Mouse (Mus musculus) kidney, embryonic 16.5 days (tissue): ENCODE results near the gene Abhd14a. TPM values are rescaled to one million over a fixed set of nuclear protein-coding genes. Genes with fewer than 3 reads are reported as not detected.
A peak's percentile ranks its signal among the peaks of the same experiment; 100 is the strongest.

Experiments used
- ATAC-seq: fragments of 200-750 bp; cut with Nextera tagmentation; 2 replicates; pipeline ENCODE4 v1.8.0; 2017; ENCODE audit warnings: moderate TSS enrichment; ENCODE audit not compliant: low FRiP score, low TSS enrichment
- H3K27ac ChIP-seq: fragments of 300-500 bp; sonication (generic); 2 replicates; pipeline ENCODE4 v1.5.1; 2014; ENCODE audit warnings: low read length
- H3K27me3 ChIP-seq: fragments of 300-500 bp; sonication (generic); 2 replicates; pipeline ENCODE4 v1.6.1; 2014; ENCODE audit warnings: low read length, control low read depth, mixed read lengths; ENCODE audit not compliant: insufficient read depth
- H3K36me3 ChIP-seq: fragments of 300-500 bp; sonication (generic); 2 replicates; pipeline ENCODE4 v1.6.1; 2014; ENCODE audit warnings: low read length, control low read depth, mixed read lengths; ENCODE audit not compliant: insufficient read depth
- H3K4me1 ChIP-seq: fragments of 300-500 bp; sonication (generic); 2 replicates; pipeline ENCODE4 v1.6.1; 2014; ENCODE audit warnings: low read length, control low read depth, mixed read lengths; ENCODE audit not compliant: insufficient read depth
- H3K4me2 ChIP-seq: fragments of 300-500 bp; sonication (generic); replicated peaks from 2 replicates; pipeline ENCODE4 v1.6.1; 2014; ENCODE audit warnings: low read depth, low read length
- H3K4me3 ChIP-seq: fragments of 300-500 bp; sonication (generic); 2 replicates; pipeline ENCODE4 v1.5.1; 2014; ENCODE audit warnings: mild to moderate bottlenecking, low read length
- H3K9ac ChIP-seq: fragments of 300-500 bp; sonication (generic); replicated peaks from 2 replicates; pipeline ENCODE4 v1.6.1; 2014; ENCODE audit warnings: low read length
- H3K9me3 ChIP-seq: fragments of 300-500 bp; sonication (generic); 2 replicates; pipeline ENCODE4 v1.6.1; 2016; ENCODE audit warnings: low read length, control low read depth
- WGBS: fragments of 180-500 bp; shearing (Covaris S2); extraction: QIAGEN DNeasy Blood & Tissue Kit; methylation state at CpG from one replicate; pipeline ENCODE4 v1.1.7; 2014; 5-methylcytosine and 5-hydroxymethylcytosine counted together
- polyA plus RNA-seq: library from polyadenylated mRNA; unstranded; fragments of >200 nt; fragmentation: Nextera tagmentation; extraction: Ambion mirVana; gene quantifications from 2 replicates; pipeline ENCODE4 v1.2.1, GENCODE M21; 2015

The Abhd14a gene
- polyA plus RNA-seq, 1 experiment from 2014 or later: 70.3 TPM

DNA sequence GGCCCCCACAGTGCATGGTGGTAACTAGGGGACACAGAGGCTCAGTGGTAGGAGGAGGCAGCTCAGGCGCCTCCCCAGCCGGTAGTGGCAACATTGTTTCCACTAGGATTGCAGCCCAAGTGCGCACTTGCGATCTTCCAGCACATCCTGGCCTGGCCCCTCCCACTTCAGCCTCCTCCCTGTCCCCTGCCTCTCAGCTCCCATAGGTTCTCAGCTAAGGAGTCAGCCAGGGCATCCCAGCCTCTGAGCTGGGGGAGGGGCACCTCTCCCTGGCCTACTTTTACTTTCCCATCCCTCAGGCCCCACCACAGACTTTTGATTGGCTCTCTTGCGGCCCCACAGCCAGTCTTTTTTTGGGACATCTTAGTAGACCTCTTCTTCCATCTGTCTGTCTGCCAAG, 24.4 kb upstream of the Abhd14a start:
- Histone ChIP-seq H3K4me1 (peaks cover 34% of the 10 kb centered on the region), H3K4me3 (peak overlapping the region; percentile 21; the same call in 1 of the 2 replicates), H3K9me3 (no peaks in the 10 kb centered on the region), H3K27ac (0 out of 2 replicates have a peak overlapping the region, but pooled peaks have one; percentile 13), H3K9ac (no peak overlapping the region; the same call in 1 of the 2 replicates), H3K4me2 (peak overlapping the region; percentile 41), H3K36me3 (no peaks in the 10 kb centered on the region), H3K27me3 (no peaks in the 10 kb centered on the region)
- 0 out of 2 replicates have a peak, but pooled peaks have one; percentile 5 for ATAC-seq
- 19% methylated on average over 5 of the region's 5 CpGs for WGBS

DNA sequence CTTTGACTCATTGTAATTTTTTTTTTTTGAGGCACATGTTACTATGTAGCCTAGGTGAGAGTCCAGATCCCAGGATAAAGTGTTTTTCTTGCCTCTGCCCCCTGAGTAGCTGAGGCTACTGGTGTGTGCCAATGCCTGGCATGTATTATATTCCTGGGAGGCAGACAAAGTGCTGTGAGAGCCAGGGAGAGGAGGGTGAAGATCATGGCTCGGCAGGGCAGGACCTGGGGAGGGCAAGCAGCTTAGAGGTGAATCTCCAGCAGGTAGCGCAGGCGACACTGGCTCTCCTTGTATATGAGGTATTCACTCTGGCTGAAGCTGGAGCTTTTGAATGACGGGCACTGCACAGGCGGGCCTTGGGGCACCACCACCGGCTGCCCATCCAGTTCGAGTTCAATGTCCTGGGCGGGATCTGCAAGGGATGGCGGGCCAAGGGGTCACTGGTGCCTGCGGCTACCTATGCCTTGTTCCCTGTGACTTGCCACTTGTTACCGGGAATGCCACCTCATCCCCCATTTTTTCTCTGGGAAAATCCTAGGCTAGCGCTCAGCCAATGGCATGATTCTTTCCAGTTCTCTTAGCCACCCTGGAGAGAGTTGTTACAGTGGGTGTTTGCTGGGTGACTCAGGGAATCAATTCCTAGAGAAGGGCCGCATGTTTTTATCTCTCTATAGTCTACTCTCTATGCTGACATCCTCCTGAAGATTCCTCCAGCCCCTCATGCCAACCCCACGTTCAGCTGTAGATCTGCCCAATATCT, 23.7 kb upstream of the Abhd14a start:
- 70% methylated on average over 14 of the region's 14 CpGs for WGBS
- H3K27me3 ChIP-seq: no peaks in the 10 kb centered on the region
- H3K9ac ChIP-seq: no peak overlapping the region; the same call in 1 of the 2 replicates
- no peak for ATAC-seq
- H3K4me2 ChIP-seq: peak overlapping the region; percentile 41
- no peaks in the 10 kb centered on the region for H3K9me3 ChIP-seq
- no peaks in the 10 kb centered on the region for H3K36me3 ChIP-seq
- H3K27ac ChIP-seq: no peak overlapping the region
- peaks cover 31% of the 10 kb centered on the region for H3K4me1 ChIP-seq
- 0 out of 2 replicates have a peak overlapping the region, but pooled peaks have one; percentile 21 for H3K4me3 ChIP-seq

DNA sequence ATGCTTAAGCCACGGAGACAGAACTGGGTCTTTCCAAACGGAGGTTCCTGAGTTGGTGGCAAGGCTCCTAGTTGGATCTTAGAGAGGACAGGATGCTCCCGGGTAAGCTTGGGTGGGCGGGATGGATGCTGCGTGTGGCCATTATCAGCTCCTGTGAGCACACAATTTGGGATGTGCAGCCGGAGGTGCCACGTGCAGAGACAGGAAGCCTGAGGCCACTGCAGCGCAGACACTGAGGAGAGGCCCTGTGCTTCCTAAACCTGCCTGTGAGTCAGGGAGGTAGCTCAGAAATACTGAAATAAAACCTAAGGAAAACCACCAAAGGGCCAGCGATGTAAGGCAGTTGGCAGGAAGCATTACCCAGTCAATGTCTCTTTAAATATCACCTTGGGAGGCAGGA, 22.3 kb upstream of the Abhd14a start:
- Histone ChIP-seq H3K36me3 (no peaks in the 10 kb centered on the region), H3K27ac (no peak overlapping the region), H3K4me1 (peaks cover 28% of the 10 kb centered on the region), H3K4me2 (no peak overlapping the region), H3K9me3 (no peaks in the 10 kb centered on the region), H3K4me3 (no peak overlapping the region), H3K9ac (no peak overlapping the region), H3K27me3 (no peaks in the 10 kb centered on the region)
- ATAC-seq: no peak
- WGBS: 63% methylated on average over 9 of the region's 9 CpGs

DNA sequence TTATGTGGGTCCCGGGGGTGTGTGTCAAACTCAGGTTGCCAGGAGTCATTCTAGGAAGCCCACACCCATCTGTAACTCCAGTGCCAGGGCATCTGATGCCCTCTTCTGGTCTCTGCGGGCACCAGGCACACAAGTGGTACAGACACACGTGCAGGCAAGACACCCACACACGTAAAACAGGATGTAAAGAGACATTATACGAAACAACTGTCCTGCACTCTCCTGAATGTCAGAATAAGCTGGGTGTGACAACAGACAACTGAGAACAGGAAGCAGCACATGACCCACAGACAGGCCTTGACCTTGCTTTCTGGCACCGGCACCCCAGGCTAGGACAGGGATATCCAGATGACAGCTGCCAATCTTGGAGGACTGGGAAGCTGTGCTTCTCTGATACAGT, 21.8 kb upstream of the Abhd14a start:
- Histone ChIP-seq H3K4me2 (no peak overlapping the region), H3K4me1 (peaks cover 28% of the 10 kb centered on the region), H3K9ac (no peak overlapping the region), H3K27me3 (no peaks in the 10 kb centered on the region), H3K27ac (no peak overlapping the region), H3K9me3 (no peaks in the 10 kb centered on the region), H3K36me3 (no peaks in the 10 kb centered on the region), H3K4me3 (no peak overlapping the region)
- no peak for ATAC-seq
- 61% methylated on average over 6 of the region's 6 CpGs for WGBS

DNA sequence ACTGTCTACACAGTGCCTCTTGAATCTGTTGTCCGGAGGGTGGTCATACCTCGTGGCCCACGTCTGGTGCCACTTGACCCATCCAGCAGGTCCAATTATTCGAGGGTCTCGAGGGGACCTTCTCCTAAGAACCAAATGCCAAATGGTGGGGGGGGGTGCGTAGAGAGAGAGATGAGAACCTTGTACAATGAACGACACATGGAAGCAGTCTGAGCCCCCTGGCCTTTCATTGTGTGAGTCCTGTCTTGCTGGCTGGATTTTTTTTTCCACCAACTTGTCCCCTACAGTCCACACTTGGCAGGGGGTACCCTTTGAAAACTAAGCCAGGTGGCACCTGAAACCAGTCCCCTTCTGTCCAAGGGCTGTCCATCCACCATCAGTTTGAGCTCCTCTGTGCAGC, 20.3 kb upstream of the Abhd14a start:
- Histone ChIP-seq H3K9me3 (no peaks in the 10 kb centered on the region), H3K9ac (no peak overlapping the region), H3K27ac (no peak overlapping the region), H3K4me1 (peaks cover 20% of the 10 kb centered on the region), H3K4me3 (no peak overlapping the region), H3K36me3 (peaks cover 9% of the 10 kb centered on the region; the same call in 1 of the 2 replicates), H3K4me2 (no peak overlapping the region), H3K27me3 (0 out of 2 replicates have a peak, but pooled peaks cover 3% of the 10 kb centered on the region)
- 89% methylated on average over 7 of the region's 7 CpGs for WGBS
- no peak for ATAC-seq

DNA sequence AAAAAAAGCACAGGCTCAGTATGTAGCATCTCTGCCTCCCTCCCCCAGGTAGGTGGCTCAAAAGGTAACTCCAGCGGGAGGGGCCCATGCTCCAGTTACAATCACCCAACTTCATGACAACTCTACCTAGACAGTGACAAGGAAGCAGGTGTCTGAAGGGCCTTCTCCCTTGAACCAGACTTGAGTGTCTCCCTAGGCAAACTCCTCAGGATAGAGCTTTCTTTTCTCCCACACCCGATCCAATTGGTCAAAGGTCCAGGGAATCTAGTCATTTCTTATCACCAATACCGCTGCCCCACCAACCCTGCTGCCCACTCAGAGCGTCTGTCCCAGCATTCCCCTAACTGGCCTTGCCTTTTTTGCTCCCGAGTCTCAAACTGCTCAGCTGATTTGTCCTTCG, 19.2 kb upstream of the Abhd14a start:
- Histone ChIP-seq H3K36me3 (peaks cover 16% of the 10 kb centered on the region; the same call in 1 of the 2 replicates), H3K4me3 (no peak overlapping the region), H3K4me2 (no peak overlapping the region), H3K9me3 (no peaks in the 10 kb centered on the region), H3K4me1 (peaks cover 15% of the 10 kb centered on the region), H3K9ac (no peak overlapping the region), H3K27me3 (0 out of 2 replicates have a peak, but pooled peaks cover 3% of the 10 kb centered on the region), H3K27ac (no peak overlapping the region)
- 90% methylated on average over 6 of the region's 6 CpGs for whole genome bisulfite sequencing
- ATAC-seq: no peak

DNA sequence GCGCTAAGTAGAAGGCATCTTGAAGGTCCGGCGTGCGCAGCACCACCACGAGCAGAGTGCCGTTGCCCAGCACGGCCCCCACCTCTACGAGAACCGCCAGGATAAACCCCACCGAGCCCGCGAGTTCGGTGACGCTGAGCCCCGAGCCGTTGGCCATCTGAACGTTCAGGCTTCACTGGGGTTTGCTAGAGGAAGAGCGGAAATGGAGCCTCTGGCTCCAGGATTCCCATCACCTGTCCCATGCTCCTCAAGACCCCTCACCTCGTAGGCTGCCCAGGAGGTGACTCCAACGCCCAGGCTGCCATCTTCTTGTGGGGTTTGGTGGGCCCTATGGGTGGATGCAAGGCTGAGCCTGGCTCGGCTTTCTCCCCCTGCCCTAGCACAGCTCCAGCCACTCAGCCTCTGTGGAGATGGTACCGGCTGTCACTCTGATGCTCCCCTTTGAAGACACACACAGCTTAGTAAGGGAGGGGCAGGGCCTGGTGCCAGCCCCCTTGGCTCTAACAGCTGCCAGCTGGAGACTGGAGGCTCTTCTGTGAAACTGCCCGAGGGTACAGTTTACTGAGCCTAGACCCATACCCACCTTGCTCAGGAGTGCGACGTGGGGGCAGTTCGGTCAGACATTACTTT, 18.2 kb upstream of the Abhd14a start, which contains the start of gene Gpr62:
TSS of gene Gpr62 (minus strand) at position 368 of the 630 bp plus-strand sequence.
- Histone ChIP-seq H3K36me3 (peaks cover 21% of the 10 kb centered on the region; the same call in 1 of the 2 replicates), H3K9ac (peak within 1 kb of the TSS; percentile 79), H3K4me3 (peak within 1 kb of the TSS; percentile 58), H3K4me2 (peak within 1 kb of the TSS; percentile 97), H3K4me1 (peaks cover 18% of the 10 kb centered on the region), H3K27me3 (0 out of 2 replicates have a peak, but pooled peaks cover 3% of the 10 kb centered on the region), H3K9me3 (no peaks in the 10 kb centered on the region), H3K27ac (peak within 1 kb of the TSS; percentile 62)
- ATAC-seq: peak; percentile 4; the same call in 1 of the 2 replicates
- WGBS: 28% methylated on average over 26 of the region's 26 CpGs

DNA sequence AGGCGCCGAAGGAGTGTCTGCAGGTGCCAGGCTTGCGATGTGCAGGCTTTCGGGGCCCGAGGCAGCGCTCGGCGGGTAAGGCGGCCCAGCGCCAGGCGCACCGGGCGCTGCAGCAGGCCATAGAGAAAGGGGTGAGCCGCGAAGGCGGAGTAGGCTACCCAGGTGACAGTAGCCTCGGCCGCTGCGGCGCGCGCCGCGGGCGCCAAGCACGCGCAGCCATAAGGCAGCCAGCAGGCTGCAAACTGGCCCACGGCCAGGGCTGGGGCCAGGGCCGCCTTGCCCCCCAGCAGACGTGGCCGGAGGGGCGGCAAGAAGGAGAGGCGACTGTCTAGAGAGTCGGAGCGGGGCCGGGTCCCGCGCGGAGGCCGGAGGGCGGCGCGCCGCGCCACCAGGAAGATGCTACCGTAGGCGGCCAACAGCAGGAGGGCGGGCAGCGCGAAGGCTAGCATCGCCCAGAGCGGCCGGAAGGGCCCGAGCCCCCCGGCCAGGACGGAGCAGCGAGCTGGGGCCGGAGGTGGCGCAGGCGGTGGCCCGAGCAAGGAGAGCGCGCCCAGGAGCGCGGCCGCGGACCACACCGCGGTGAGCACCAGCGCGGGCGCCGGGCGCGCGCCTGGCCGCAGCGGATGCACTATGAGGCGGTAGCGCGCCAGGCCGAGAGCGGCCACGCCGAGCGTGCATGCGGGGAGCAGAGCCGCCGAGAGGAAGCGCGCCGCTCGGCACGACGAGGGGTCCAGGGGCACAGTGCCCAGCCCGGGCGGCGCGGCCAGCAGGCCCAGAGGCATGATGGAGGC, 17.5 kb upstream of the Abhd14a start:
- peak overlapping the region; percentile 58 for H3K4me3 ChIP-seq
- WGBS: 1% methylated on average over 87 of the region's 99 CpGs
- peak overlapping the region; percentile 79 for H3K9ac ChIP-seq
- peaks cover 24% of the 10 kb centered on the region for H3K4me1 ChIP-seq
- H3K36me3 ChIP-seq: peaks cover 23% of the 10 kb centered on the region
- ATAC-seq: peak; percentile 65
- H3K27ac ChIP-seq: peak overlapping the region; percentile 62
- H3K27me3 ChIP-seq: 0 out of 2 replicates have a peak, but pooled peaks cover 3% of the 10 kb centered on the region
- peak overlapping the region; percentile 97 for H3K4me2 ChIP-seq
- H3K9me3 ChIP-seq: no peaks in the 10 kb centered on the region
